Mouse (Mus musculus) olfactory bulb, adult 2 months (tissue): ENCODE results near the gene Tmem217.

Experiments used
- CTCF ChIP-seq: fragments of 200-500 bp; IDR thresholded peaks from 2 replicates; pipeline ENCODE4 v1.5.1; 2012; ENCODE audit warnings: low read depth, mild to moderate bottlenecking, low read length, moderate library complexity; ENCODE audit not compliant: insufficient read depth
- POLR2A ChIP-seq: fragments of 200-500 bp; IDR thresholded peaks from 2 replicates; pipeline ENCODE4 v1.6.1; 2012; ENCODE audit warnings: mild to moderate bottlenecking, low read depth, low read length, moderate library complexity; ENCODE audit not compliant: insufficient read depth

DNA sequence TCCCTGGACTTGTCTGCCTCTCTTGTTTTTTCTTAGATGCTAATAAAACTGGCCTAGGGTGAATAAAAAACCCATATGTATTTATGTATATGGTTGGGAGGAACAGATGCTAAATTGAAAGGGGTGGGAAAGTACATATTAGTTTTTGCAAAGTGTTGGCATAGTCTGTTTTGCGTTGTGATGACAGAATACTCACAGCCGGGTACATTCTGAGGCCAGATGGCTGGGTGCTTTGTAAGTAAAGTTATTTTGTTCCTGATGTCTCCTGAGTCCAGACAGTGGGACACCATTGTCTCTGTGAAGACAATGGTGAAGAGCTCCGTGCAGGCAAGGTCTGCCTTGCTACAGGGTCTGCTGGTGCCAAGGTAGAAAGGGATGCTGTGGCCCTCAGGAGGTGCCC lies 32.6 kb upstream of the Tmem217 start:
- no peak for TF ChIP-seq POLR2A
- TF ChIP-seq CTCF = no peak
